Mouse (Mus musculus): ENCODE data around the gene Whrn. TPM values are rescaled to one million over a fixed set of nuclear protein-coding genes. Genes with fewer than 3 reads are reported as not detected.
A peak's percentile ranks its signal among the peaks of the same experiment; 100 is the strongest.

Whrn gene
- total RNA-seq, 2 experiments from 2014 or later = 46.4 TPM

DNA sequence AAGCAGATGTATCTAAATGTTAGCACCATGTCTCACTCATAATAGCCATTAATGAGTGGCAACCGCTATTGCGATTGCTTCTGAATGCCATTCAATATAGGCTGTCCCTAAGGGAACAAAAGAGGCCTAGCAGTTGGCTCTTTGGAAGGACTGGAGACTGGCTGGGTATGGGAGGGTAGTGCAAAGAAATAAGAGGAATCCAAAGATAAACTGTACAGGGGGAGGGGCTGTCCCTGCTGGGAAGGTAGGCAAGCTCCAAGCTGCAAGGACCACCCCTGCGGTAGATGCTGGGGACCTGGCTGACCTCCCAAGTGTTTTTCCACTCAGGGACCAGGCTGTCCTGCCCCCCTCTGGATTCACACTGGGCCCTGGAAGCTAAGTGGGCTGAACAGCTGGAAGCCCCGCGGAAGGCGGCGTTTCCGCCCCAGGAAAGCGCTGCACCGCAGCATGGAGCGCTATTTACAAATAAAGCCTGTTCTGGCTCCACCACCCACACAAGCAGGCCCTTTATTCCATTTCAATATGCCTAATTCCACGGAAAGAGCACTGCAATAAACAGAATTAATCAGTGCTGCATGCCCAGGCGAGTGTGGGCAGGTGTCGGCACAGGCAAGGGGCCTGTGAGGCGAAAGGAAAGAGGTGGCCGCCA, 36.5 kb downstream of the Whrn start:
- peak; percentile 18 to 29 for DNase-seq (ENCODE audit: low spot score in 2 of 2)
- intact Hi-C loops (cut with DNase I) = no loop called here

- intact Hi-C loops (cut with DNase I) = no loop called here
Measured at GRCm38 (mm10) chr4:63456547-63456946, 39.2 kb downstream of the Whrn start.

DNA sequence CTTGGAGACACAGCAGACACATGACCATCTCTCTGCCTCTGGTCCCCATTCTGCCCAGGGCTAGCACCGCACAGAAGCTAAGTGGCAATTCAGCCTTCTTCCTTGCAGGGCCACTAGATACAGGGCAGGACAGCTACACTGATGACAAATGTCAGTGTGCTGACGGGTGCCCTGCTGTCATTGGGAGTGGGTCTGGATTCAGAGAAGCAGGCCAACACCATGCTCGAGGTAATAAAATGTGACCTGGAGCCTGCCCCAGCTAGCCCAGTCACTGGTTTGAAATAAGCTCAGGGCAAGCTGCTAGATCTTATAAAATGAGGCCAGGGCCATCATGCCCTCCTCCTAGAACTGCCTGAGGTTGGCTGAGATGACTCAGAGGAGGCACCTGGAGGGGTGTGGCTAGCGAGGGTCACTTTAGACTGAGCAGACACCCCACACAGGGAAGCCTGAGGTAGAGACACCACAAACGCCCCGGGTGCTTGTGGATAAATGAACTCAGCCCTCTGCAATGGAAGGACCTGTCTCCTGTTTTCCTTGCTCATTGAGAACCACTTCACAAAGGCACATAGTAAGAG, 41.8 kb downstream of the Whrn start:
- intact Hi-C loops (cut with DNase I) = no loop called here
- no peak for DNase-seq (ENCODE audit: low spot score in 2 of 2)

More at GRCm38 (mm10) chr4:63456547-63456946, 39.2 kb downstream of the Whrn start:
- no peak for DNase-seq (ENCODE audit: low spot score in 2 of 2)

DNA sequence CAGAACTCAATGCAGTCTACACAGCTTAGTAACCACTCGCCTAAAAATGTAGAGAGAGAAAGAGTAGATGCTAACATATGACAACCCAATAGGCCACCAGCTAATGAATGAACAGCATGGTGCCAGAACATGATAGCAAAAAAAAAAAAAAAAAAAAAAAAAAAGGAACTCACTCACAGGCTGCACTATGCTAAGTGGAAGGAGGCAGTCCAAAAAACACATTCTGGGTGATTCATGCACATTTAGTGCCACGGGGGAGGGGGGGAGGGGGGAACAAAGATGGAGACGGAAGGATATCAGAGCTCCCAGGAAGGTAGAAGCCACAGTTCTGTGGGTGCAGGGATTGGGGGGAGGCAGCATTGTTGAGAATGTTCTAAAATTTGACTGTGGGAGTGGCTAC, 43.2 kb downstream of the Whrn start:
- DNase-seq (ENCODE audit: low spot score in 2 of 2) = peak in 1 of 2 experiments; percentile 11
- intact Hi-C loops (cut with DNase I) = no loop called here

DNA sequence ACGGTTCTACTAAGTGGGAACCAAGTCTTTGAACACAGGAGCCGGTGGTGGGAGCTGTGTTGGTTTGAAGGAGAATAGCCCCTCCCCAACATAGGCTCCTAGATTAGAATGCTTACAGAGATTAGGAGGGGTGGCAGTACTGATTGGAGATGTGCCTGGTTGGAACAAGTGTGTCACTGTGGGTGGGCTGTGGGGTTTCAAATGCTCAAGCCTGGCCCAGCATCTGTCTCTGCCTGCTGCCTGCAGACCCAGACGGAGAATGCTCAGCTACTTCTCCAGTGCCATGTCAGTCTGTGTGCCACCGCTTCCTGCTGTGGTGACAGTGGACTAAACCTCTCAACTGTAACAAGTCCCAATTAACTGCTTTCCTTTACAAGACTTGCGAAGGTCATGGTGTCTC, 45.2 kb downstream of the Whrn start:
- intact Hi-C loops (cut with DNase I) = no loop called here

GRCm38 (mm10) chr4:63444362-63445066, 51.3 kb downstream of the Whrn start:
- no peak for DNase-seq (ENCODE audit: low spot score in 2 of 2)
- intact Hi-C loops (cut with DNase I) = no loop called here

More for the DNA sequence above, 45.2 kb downstream of the Whrn start:
- peak in 1 of 2 experiments; percentile 47 for DNase-seq (ENCODE audit: low spot score in 2 of 2)

- no peak for DNase-seq (ENCODE audit: low spot score in 2 of 2)
- intact Hi-C loops (cut with DNase I) = no loop called here
Measured at GRCm38 (mm10) chr4:63443101-63443500, 52.7 kb downstream of the Whrn start.

GRCm38 (mm10) chr4:63441616-63442015, 54.2 kb downstream of the Whrn start:
- no peak for DNase-seq (ENCODE audit: low spot score in 2 of 2)
- intact Hi-C loops (cut with DNase I) = no loop called here

DNA sequence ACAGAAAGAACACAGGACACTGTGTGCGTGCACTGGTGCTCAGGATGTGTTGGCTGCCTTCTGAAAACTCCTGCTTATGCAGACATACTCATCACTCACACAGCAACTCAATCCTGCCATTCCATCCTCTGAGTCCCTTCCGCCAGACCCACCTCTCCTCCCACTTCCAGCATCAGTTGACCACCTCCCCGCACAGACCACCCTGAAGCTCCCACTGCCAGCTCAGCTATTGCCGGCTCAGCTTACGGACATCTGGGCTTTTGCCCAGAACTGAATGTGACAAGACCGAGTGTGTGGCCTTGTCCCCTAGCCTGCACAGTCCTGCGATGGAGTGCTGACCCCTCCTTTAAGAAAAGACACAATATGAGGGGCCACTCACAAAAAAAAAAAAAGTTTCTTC, 55.5 kb downstream of the Whrn start:
- DNase-seq (ENCODE audit: low spot score in 2 of 2) = no peak
- intact Hi-C loops (cut with DNase I) = no loop called here

DNA sequence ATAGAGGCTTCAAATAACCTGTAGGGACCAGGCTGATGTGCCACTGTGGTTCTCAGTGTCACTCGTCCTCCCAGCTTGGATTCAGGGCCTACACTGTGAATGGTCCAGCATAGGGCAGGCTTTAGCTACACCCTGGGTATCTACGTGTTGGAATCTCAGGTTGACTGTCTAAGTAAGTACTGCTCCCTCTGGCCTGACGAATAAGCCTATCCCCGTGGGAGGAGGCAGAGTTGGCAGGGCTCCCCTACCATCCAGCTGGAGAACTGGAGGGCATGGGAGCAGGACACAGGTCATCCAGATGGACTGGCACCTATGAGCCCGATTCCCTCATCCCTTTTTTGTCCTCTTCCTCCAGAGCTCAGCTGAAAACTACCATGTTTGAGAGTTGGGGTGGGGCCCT, 57.8 kb downstream of the Whrn start:
- intact Hi-C loops (cut with DNase I) = no loop called here
- DNase-seq (ENCODE audit: low spot score in 2 of 2) = no peak

DNA sequence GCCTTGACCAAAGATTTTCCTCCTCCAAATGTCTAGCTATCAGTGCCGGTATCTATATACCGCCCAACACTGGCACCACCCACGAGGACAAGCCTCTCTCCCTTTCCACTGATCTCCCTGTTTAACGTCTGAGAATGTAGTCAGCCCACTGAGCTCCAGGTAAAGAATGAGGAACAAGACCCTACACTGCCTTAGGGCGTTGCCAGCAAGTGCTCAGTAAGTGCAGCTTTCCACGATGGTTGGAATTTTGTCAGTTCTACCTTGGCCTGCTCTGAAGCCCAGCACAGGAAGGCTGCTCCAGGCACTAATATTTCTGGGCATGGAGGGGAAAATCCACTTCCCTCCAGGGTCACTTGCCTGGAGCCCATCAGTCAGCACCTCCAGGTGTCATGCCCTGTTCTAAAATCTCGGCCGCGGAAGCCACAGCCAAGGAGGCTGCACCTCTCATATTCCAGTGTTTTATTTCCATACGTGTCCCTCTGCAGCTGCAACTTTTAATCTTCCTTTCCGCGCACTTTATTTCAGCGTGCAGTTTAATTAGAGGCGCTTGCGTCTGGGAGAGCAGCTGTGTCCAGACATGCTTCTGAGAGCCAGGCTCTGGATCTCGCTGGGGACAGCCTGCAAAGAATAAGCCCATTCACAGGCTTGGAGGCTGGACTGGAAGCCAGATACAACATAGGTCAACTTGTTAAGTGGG, 58.5 kb downstream of the Whrn start:
- intact Hi-C loops (cut with DNase I) = no loop called here

GRCm38 (mm10) chr4:63435402-63435801, 60.4 kb downstream of the Whrn start:
- intact Hi-C loops (cut with DNase I) = no loop called here
- DNase-seq (ENCODE audit: low spot score in 2 of 2) = no peak

More for the DNA sequence above, 58.5 kb downstream of the Whrn start:
- DNase-seq (ENCODE audit: low spot score in 2 of 2) = no peak

GRCm38 (mm10) chr4:63431098-63431497, 64.7 kb downstream of the Whrn start:
- intact Hi-C loops (cut with DNase I) = no loop called here
- DNase-seq (ENCODE audit: low spot score in 2 of 2) = no peak

DNA sequence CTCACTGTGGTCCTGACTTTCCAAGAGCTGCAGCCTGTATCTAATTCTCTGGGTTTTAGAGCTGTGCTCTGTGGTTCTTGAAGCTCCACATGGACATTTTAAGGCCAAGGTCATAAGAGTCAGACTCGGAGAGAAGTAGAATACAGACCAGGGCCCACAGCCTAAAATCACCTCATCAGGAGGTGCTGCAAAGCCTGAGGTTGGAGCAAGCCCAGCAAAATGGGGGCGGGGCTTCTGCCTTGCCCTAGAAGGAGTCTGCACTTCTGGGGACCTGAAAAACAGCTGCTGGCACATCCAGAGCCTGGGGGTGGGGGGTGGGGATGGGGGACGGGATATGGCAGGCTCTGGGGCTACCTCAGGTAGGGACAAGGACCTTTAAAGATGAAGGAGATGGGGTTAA, 65.4 kb downstream of the Whrn start:
- intact Hi-C loops (cut with DNase I) = no loop called here
- DNase-seq (ENCODE audit: low spot score in 2 of 2) = no peak

DNA sequence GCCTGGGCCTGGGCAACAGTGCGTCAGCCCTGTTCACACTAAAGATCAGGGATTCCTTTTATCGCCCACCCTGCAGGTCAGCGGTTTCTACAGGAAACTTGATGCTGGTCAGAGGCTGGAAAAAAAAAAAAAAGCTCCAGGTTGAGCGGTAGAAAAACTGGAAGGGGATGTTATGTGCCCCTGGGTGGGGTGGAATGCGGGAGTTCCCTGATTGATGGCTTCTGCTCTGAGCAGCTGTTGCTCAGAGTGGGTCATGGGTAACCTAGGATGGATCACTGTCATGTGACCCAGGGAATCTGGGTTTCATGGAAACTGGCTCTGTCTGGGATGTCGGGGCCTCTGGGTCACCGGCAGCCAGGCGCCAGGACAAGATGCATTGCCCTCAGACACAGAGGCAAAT, 69.5 kb downstream of the Whrn start:
- intact Hi-C loops (cut with DNase I) = no loop called here
- DNase-seq (ENCODE audit: low spot score in 2 of 2) = no peak

DNA sequence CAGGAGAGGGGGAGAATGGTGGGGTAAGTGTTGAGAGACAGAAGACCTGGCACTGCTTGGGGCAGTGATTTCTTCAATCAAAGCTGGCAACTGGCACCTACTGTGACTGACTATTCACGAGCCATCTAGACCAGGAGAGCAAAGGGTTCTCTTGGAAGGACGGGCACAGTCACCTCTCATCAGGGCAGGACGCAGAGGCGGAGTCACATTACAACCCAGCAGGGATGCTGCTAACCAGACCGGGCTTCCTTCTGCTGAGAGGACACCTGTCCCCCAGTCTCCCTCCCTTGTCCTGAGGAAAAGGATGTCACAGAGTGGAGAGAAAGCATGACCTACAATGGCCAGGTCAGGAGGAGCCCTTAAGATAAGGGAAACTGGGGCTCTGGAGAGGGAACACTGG, 72.0 kb downstream of the Whrn start:
- DNase-seq (ENCODE audit: low spot score in 2 of 2) = no peak
- intact Hi-C loops (cut with DNase I) = loop anchor here (5.0 kb wide), 1 partner anchor 123 kb away; no protein-coding TSS in a partner anchor

GRCm38 (mm10) chr4:63423231-63423630, 72.6 kb downstream of the Whrn start:
- DNase-seq (ENCODE audit: low spot score in 2 of 2) = no peak
- intact Hi-C loops (cut with DNase I) = loop anchor here (5.0 kb wide), 1 partner anchor 124 kb away; no protein-coding TSS in a partner anchor

DNA sequence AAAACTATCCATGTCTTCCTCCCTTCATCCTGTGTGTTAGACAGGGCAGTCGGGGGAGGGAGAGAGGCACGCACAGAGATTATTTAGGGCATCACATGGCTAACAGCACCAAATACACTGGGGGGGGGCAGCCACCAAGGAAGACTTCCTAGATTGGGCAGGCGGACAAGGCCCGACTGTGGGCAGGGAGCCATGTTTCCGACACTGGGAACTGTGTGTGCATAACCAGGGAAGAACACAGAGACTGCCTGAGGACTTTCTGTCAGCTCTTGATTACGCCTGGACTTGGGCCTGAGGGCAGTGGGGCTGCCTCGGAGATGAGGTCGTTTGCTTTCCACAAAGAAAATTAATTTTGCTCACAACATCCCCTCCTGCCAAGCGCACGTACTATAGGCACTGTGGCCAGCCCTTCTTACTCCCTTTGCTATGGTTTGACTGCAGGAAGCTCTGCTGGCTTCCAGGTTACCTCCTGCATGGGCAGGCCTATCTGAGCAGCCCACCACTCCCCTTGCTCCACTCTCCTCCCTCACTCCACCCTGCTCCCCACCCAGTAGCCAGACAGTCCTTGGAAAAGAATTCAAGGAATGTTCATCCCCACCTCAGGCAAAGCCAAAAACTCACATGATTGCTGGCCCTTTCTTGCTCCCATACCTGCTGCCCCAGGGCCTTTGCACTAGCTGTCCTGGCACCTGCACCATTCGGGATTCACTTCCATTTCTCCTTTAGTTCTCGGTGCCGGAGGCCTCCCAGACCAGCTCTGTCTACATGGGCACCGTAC, 75.5 kb downstream of the Whrn start:
- DNase-seq (ENCODE audit: low spot score in 2 of 2) = no peak
- intact Hi-C loops (cut with DNase I) = loop anchor here (5.0 kb wide), 1 partner anchor 127 kb away; no protein-coding TSS in a partner anchor

- DNase-seq (ENCODE audit: low spot score in 2 of 2) = no peak
- intact Hi-C loops (cut with DNase I) = loop anchor here (5.0 kb wide), 2 partner anchors 269 to 1074 kb away; no protein-coding TSS in a partner anchor
Measured at GRCm38 (mm10) chr4:63418270-63418669, 77.5 kb downstream of the Whrn start.
